Mouse (Mus musculus): Measurements from ENCODE around the gene 2300009A05Rik.

DNA sequence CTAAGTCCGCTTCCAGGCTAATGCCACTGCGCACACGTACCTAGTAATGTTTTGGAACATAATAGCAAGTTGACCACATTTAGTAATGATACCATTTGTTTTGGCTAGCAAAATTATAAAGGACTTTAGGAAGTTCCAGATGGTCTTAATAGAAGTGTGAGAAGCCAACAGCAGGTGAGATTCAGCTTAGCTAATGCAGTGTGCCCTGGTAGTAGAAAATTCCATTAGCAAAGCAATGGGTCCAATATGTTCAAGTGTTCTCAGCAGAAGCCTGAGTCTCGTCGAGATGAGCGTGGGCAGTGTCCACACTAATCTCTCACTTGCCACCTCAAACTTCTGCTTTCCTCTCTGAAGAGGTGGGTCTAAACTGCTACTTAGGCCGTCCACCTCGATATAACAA lies 49.0 kb downstream of the 2300009A05Rik start:
- no peak for TF ChIP-seq CTCF (IDR thresholded peaks at IDR 0.05; ENCODE audit: low read depth, low read length)
- TF ChIP-seq POLR2A (IDR thresholded peaks at IDR 0.05; ENCODE audit: borderline replicate concordance, low read depth, low read length): no peak
